In the genomic region with DNA sequence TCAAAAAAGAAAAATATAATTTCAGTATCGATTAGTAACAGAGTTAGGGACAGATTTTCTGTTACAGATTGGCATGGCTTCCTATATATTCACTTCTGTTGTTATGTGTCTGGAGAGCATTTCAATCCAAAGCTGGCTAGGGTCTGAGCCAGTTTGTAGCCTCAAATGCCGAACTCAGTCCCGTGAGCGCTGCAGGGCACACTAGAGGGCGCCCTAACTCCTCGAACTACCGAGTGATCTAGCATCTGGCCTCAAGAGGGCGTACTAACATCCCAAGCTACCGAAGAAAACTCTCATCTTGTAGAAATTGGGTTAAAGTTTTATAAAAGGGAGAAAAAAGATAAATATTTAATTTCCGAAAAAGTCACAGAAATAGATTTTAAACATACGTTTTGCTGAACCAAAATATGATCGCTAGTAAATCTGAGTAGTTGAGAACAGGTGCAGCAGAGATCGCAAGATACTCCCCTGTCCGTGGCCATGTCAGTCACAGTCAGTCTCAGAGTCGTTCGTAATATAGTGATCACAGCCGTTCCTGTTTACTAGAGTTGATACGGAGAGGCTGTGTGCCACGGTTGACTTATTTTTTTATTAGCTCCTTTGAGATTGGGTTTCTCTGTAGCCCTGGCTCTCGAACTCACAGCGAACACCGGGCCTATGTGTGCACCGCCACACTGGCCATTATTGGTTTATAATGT, we compare ENCODE assay signal across 9 mouse cellular contexts. TPM values are rescaled to one million over a fixed set of nuclear protein-coding genes. Genes with fewer than 3 reads are reported as not detected.
DNase-seq lines count a peak whose midpoint lies in the region; ATAC-seq and TF ChIP-seq lines count a peak whose summit lies in the region.
"Had no signal": no experiment of that assay in that cellular context is flagged by ENCODE, and none has a peak within 500 bp of the region (broad histone marks: within the 10 kb centered on the region; RNA-seq: fewer than 3 reads in every experiment).

No protein-coding gene starts in this region.

- ATAC-seq in inflammation-experienced regulatory T-cells, adult 6 months: peak; percentile 74

- intact Hi-C loops in left cerebral cortex, postnatal 25 days (cut with DNase I): loop anchor here (2.0 kb wide), 1 partner anchor 1115 kb away; no protein-coding TSS in a partner anchor

- DNase-seq in ovary, postnatal 14 days (ENCODE audit: low spot score): peak; percentile 48
- DNase-seq in ovary, adult 18-20 months (ENCODE audit: low spot score): no peak
- peak; percentile 55 for DNase-seq in adrenal gland, adult 2 months
- peak; percentile 67 to 78 for DNase-seq in left cerebral cortex, postnatal 25 days (ENCODE audit: low spot score in 2 of 2)
- peak; percentile 77 for DNase-seq in retina, postnatal 1 day
- DNase-seq in urinary bladder, postnatal 25 days (ENCODE audit: low spot score): peak; percentile 52

- no peak overlapping the region for H3K4me3 ChIP-seq in cortical plate, adult 2 months (ENCODE audit: insufficient read depth, low read length)

- no peak for TF ChIP-seq POLR2A in cortical plate, adult 2 months (IDR thresholded peaks at IDR 0.05; ENCODE audit: extremely low read depth, insufficient read depth, low read length)

- TF ChIP-seq CTCF in cortical plate, adult 2 months (IDR thresholded peaks at IDR 0.05; ENCODE audit: extremely low read depth, insufficient read depth, low read length): peak; percentile 100

- H3K4me1 ChIP-seq in cortical plate, adult 2 months (ENCODE audit: control insufficient read depth, insufficient read depth, low read length): no peaks in the 10 kb centered on the region

- no peak overlapping the region for H3K27ac ChIP-seq in cortical plate, adult 2 months (ENCODE audit: insufficient read depth, low read length)

RNA-seq across cellular contexts. Expression of a gene that starts 13.4 kb away (rescaled TPM):
- total RNA-seq in adrenal gland, adult 2 months (2021): under 1 TPM; 0.29 to 0.48 TPM
- polyA plus RNA-seq in adrenal gland, adult 2 months (2012; rRNA removed): 0.06 and 0.08 TPM in 2 replicates
- polyA plus RNA-seq in cortical plate, adult 2 months (2012; rRNA removed): 0.44 and 0.45 TPM in 2 replicates
- polyA plus RNA-seq in inflammation-experienced regulatory T-cells, adult 6 months (2017; shearing (Covaris generic)): not detected
- total RNA-seq in left cerebral cortex, postnatal 25 days (2021): under 1 TPM; 0.21 to 0.71 TPM
- polyA plus RNA-seq: heart, embryonic 14.5 days had no signal

RNA-seq across cellular contexts. Expression of a gene that starts 14.5 kb away (rescaled TPM):
- 1 to 10 TPM; 2.5 to 4.0 TPM for total RNA-seq in adrenal gland, adult 2 months (2021)
- polyA plus RNA-seq in adrenal gland, adult 2 months (2012; rRNA removed): 8.7 and 14.6 TPM in 2 replicates
- polyA plus RNA-seq in cortical plate, adult 2 months (2012; rRNA removed): 0.42 TPM in 1 of 2 replicates, not detected in the other
- not detected for polyA plus RNA-seq in inflammation-experienced regulatory T-cells, adult 6 months (2017; shearing (Covaris generic))
- not detected for total RNA-seq in left cerebral cortex, postnatal 25 days (2021)
- polyA plus RNA-seq: heart, embryonic 14.5 days had no signal

RNA-seq across cellular contexts. Expression of a gene that starts 36.6 kb away (rescaled TPM):
- total RNA-seq in adrenal gland, adult 2 months (2021): 10 to 100 TPM; 76.1 to 77.6 TPM
- 3.5 and 4.4 TPM in 2 replicates for polyA plus RNA-seq in adrenal gland, adult 2 months (2012; rRNA removed)
- polyA plus RNA-seq in cortical plate, adult 2 months (2012; rRNA removed): 55.6 and 55.8 TPM in 2 replicates
- polyA plus RNA-seq in inflammation-experienced regulatory T-cells, adult 6 months (2017; shearing (Covaris generic)): 10 to 100 TPM; 62.2 to 73.8 (median 68.2) TPM
- 10 to 100 TPM; 59.5 to 64.6 TPM for total RNA-seq in left cerebral cortex, postnatal 25 days (2021)

Comparison
In these comparisons a context has a peak if more than half of its experiments do, and no peak if none do; other contexts are left out.
1. RNA of a gene that starts 36.6 kb away (polyA plus RNA-seq): 62.2 to 73.8 TPM in inflammation-experienced regulatory T-cells, adult 6 months and 55.6 to 55.8 TPM in cortical plate, adult 2 months; 3.5 to 4.4 TPM in adrenal gland, adult 2 months; every median in the first group is over 10 times any median in the second.